Mouse (Mus musculus) bone marrow macrophage, adult 2 months (primary cell): ENCODE results near the gene Olfr702. TPM values are rescaled to one million over a fixed set of nuclear protein-coding genes. Genes with fewer than 3 reads are reported as not detected.

Experiments
- H3K27ac ChIP-seq: 2 replicates; pipeline ENCODE4 v1.5.1; 2012; ENCODE audit warnings: low read depth, low read length; ENCODE audit not compliant: insufficient read depth
- H3K4me1 ChIP-seq: 2 replicates; pipeline ENCODE4 v1.6.1; 2012; ENCODE audit warnings: low read length; ENCODE audit not compliant: control insufficient read depth, insufficient read depth
- H3K4me3 ChIP-seq: 2 replicates; pipeline ENCODE4 v1.5.1; 2012; ENCODE audit warnings: mild to moderate bottlenecking, low read length, moderate library complexity; ENCODE audit not compliant: insufficient read depth
- CTCF ChIP-seq: IDR thresholded peaks from 2 replicates; pipeline ENCODE4 v1.5.1; 2012; ENCODE audit warnings: low read depth, mild to moderate bottlenecking, low read length, moderate library complexity
- POLR2A ChIP-seq: IDR thresholded peaks from 2 replicates; pipeline ENCODE4 v1.6.1; 2012; ENCODE audit warnings: mild to moderate bottlenecking, low read depth, low read length, borderline replicate concordance
- polyA plus RNA-seq: library from polyadenylated mRNA; stranded (reverse); fragments of >200 nt; gene quantifications from 2 replicates; pipeline ENCODE4 v1.2.4, GENCODE M21; 2012; ENCODE audit not compliant: missing spikeins, insufficient read depth, insufficient read length

Olfr702 gene
- not detected in 2 replicates for polyA plus RNA-seq

- no peak for TF ChIP-seq CTCF
- TF ChIP-seq POLR2A = no peak
- Histone ChIP-seq H3K4me3 (no peak within 1 kb of the TSS), H3K4me1 (no peaks in the 10 kb centered on the region), H3K27ac (no peak within 1 kb of the TSS)
Observed at GRCm38 (mm10) chr7:106833793-106834192, at the start of gene Olfr702. Gene Olfr702 (minus strand): TSS chr7:106833893.

GRCm38 (mm10) chr7:106876791-106877190 is 43.1 kb upstream of the Olfr702 start, which contains the start of gene Olfr705:
Gene Olfr705 (minus strand): TSS chr7:106876891.
- Histone ChIP-seq H3K27ac (no peak within 1 kb of the TSS), H3K4me3 (no peak within 1 kb of the TSS), H3K4me1 (no peaks in the 10 kb centered on the region)
- no peak for TF ChIP-seq CTCF
- no peak for TF ChIP-seq POLR2A

- Histone ChIP-seq H3K27ac (no peak within 1 kb of the TSS), H3K4me1 (no peaks in the 10 kb centered on the region), H3K4me3 (no peak within 1 kb of the TSS)
- TF ChIP-seq POLR2A (no peak), CTCF (no peak)
Observed at GRCm38 (mm10) chr7:106862885-106863284, 29.2 kb upstream of the Olfr702 start, which contains the start of gene Olfr704. Gene Olfr704 (plus strand): TSS chr7:106863185.

GRCm38 (mm10) chr7:106843060-106843459 is 9.4 kb upstream of the Olfr702 start, which contains the start of gene Olfr703:
Gene Olfr703 (plus strand): TSS chr7:106843360.
- no peak within 1 kb of the TSS for H3K27ac ChIP-seq
- TF ChIP-seq CTCF (no peak), POLR2A (no peak)
- no peak within 1 kb of the TSS for H3K4me3 ChIP-seq
- no peaks in the 10 kb centered on the region for H3K4me1 ChIP-seq

GRCm38 (mm10) chr7:106818414-106818813 is 15.3 kb downstream of the Olfr702 start:
- no peak for TF ChIP-seq POLR2A
- TF ChIP-seq CTCF = no peak
- H3K27ac ChIP-seq = no peak overlapping the region
- H3K4me1 ChIP-seq = peaks cover 2% of the 10 kb centered on the region
- no peak overlapping the region for H3K4me3 ChIP-seq

- Histone ChIP-seq H3K27ac (no peak overlapping the region), H3K4me3 (no peak overlapping the region), H3K4me1 (peaks cover 2% of the 10 kb centered on the region)
- TF ChIP-seq CTCF (no peak), POLR2A (no peak)
Observed at GRCm38 (mm10) chr7:106815775-106816174, 17.9 kb downstream of the Olfr702 start.

GRCm38 (mm10) chr7:106813829-106814228 is 19.9 kb downstream of the Olfr702 start, which contains the start of gene Olfr701:
Gene Olfr701 (plus strand): TSS chr7:106814129.
- no peak for TF ChIP-seq POLR2A
- no peak for TF ChIP-seq CTCF
- H3K4me3 ChIP-seq = no peak within 1 kb of the TSS
- H3K4me1 ChIP-seq = peaks cover 2% of the 10 kb centered on the region
- H3K27ac ChIP-seq = no peak within 1 kb of the TSS

GRCm38 (mm10) chr7:106808734-106809133 is 25.0 kb downstream of the Olfr702 start, which contains the start of gene Olfr700:
Gene Olfr700 (minus strand): TSS chr7:106808834.
- H3K4me3 ChIP-seq = no peak within 1 kb of the TSS
- no peaks in the 10 kb centered on the region for H3K4me1 ChIP-seq
- TF ChIP-seq POLR2A = no peak
- TF ChIP-seq CTCF = no peak
- H3K27ac ChIP-seq = no peak within 1 kb of the TSS

- H3K4me1 ChIP-seq = no peaks in the 10 kb centered on the region
- no peak within 1 kb of the TSS for H3K4me3 ChIP-seq
- H3K27ac ChIP-seq = no peak within 1 kb of the TSS
- TF ChIP-seq CTCF (no peak), POLR2A (no peak)
Observed at GRCm38 (mm10) chr7:106793098-106793497, 40.6 kb downstream of the Olfr702 start, which contains the start of gene Olfr699. Gene Olfr699 (minus strand): TSS chr7:106793198.

GRCm38 (mm10) chr7:106788330-106788729 is 45.4 kb downstream of the Olfr702 start:
- no peak overlapping the region for H3K27ac ChIP-seq
- no peak overlapping the region for H3K4me3 ChIP-seq
- TF ChIP-seq CTCF = no peak
- TF ChIP-seq POLR2A = no peak
- no peaks in the 10 kb centered on the region for H3K4me1 ChIP-seq

Other genes with a start within 250 kb of the Olfr702 start
- not detected in 2 replicates for gene Olfr693, start 153.3 kb downstream of the Olfr702 start, polyA plus RNA-seq
- gene Olfr694, start 142.1 kb downstream of the Olfr702 start, polyA plus RNA-seq = not detected in 2 replicates
- gene Olfr695, start 117.5 kb downstream of the Olfr702 start, polyA plus RNA-seq = not detected in 2 replicates
- not detected in 2 replicates for gene Olfr697, start 91.5 kb downstream of the Olfr702 start, polyA plus RNA-seq
- gene Olfr698, start 78.5 kb downstream of the Olfr702 start, polyA plus RNA-seq = not detected in 2 replicates
- not detected in 2 replicates for gene Olfr699, start 40.7 kb downstream of the Olfr702 start, polyA plus RNA-seq
- not detected in 2 replicates for gene Olfr700, start 25.1 kb downstream of the Olfr702 start, polyA plus RNA-seq
- not detected in 2 replicates for gene Olfr701, start 19.8 kb downstream of the Olfr702 start, polyA plus RNA-seq
- gene Olfr703, start 9.5 kb upstream of the Olfr702 start, polyA plus RNA-seq = not detected in 2 replicates
- gene Olfr704, start 29.3 kb upstream of the Olfr702 start, polyA plus RNA-seq = not detected in 2 replicates
- not detected in 2 replicates for gene Olfr705, start 43.0 kb upstream of the Olfr702 start, polyA plus RNA-seq
- not detected in 2 replicates for gene Olfr706, start 54.3 kb upstream of the Olfr702 start, polyA plus RNA-seq
- not detected in 2 replicates for gene Olfr707, start 67.3 kb upstream of the Olfr702 start, polyA plus RNA-seq
- gene Olfr1532-ps1, start 74.1 kb upstream of the Olfr702 start, polyA plus RNA-seq = not detected in 2 replicates
- gene Olfr709-ps1, start 98.3 kb upstream of the Olfr702 start, polyA plus RNA-seq = 0.23 TPM in 1 of 2 replicates, not detected in the other
- gene Olfr710, start 114.4 kb upstream of the Olfr702 start, polyA plus RNA-seq = not detected in 2 replicates
- not detected in 2 replicates for gene Olfr6, start 130.0 kb upstream of the Olfr702 start, polyA plus RNA-seq
- gene Olfr711, start 141.6 kb upstream of the Olfr702 start, polyA plus RNA-seq = not detected in 2 replicates
- 0.13 TPM in 1 of 2 replicates, not detected in the other for gene Olfr2, start 172.2 kb upstream of the Olfr702 start, polyA plus RNA-seq
- gene Olfr713, start 197.3 kb upstream of the Olfr702 start, polyA plus RNA-seq = not detected in 2 replicates
- gene Olfr714, start 237.1 kb upstream of the Olfr702 start, polyA plus RNA-seq = not detected in 2 replicates